Mouse (Mus musculus): Measurements from ENCODE around the gene Pard3. TPM values are rescaled to one million over a fixed set of nuclear protein-coding genes. Genes with fewer than 3 reads are reported as not detected.

Gene Pard3
- polyA plus RNA-seq, 1 experiment from 2014 or later, result 38.3 TPM

- H3K4me1 ChIP-seq, result no peaks in the 10 kb centered on the region
- H3K4me3 ChIP-seq (replicated peaks), result no peak overlapping the region
- peaks cover 11% of the 10 kb centered on the region for H3K36me3 ChIP-seq
- no peak overlapping the region for H3K27ac ChIP-seq (replicated peaks)
- no peaks in the 10 kb centered on the region for H3K27me3 ChIP-seq
- no peaks in the 10 kb centered on the region for H3K9me3 ChIP-seq (replicated peaks)
- H3K4me2 ChIP-seq (replicated peaks), result no peak overlapping the region
- no peak overlapping the region for H3K9ac ChIP-seq
- WGBS, result 88% methylated on average over 1 of the region's 1 CpGs
- ATAC-seq (ENCODE audit: insufficient number of reproducible peaks, low FRiP score, low TSS enrichment, low read depth), result no peak
Measured at GRCm38 (mm10) chr8:127464300-127464699, 400.6 kb downstream of the Pard3 start.

- Histone ChIP-seq H3K27ac (replicated peaks) (no peak overlapping the region), H3K27me3 (no peaks in the 10 kb centered on the region), H3K36me3 (0 out of 2 replicates have a peak, but pooled peaks cover 3% of the 10 kb centered on the region), H3K9ac (no peak overlapping the region), H3K4me1 (no peaks in the 10 kb centered on the region), H3K4me2 (replicated peaks) (no peak overlapping the region), H3K9me3 (replicated peaks) (no peaks in the 10 kb centered on the region), H3K4me3 (replicated peaks) (no peak overlapping the region)
- WGBS, result 61% methylated on average over 2 of the region's 2 CpGs
- no peak for ATAC-seq (ENCODE audit: insufficient number of reproducible peaks, low FRiP score, low TSS enrichment, low read depth)
Measured at GRCm38 (mm10) chr8:127472204-127472603, 408.5 kb downstream of the Pard3 start.

- Histone ChIP-seq H3K9ac (no peak overlapping the region), H3K27ac (replicated peaks) (no peak overlapping the region), H3K36me3 (0 out of 2 replicates have a peak, but pooled peaks cover 3% of the 10 kb centered on the region), H3K4me1 (no peaks in the 10 kb centered on the region), H3K9me3 (replicated peaks) (no peaks in the 10 kb centered on the region), H3K27me3 (no peaks in the 10 kb centered on the region), H3K4me2 (replicated peaks) (no peak overlapping the region), H3K4me3 (replicated peaks) (no peak overlapping the region)
- WGBS, result 79% methylated on average over 2 of the region's 2 CpGs
- ATAC-seq (ENCODE audit: insufficient number of reproducible peaks, low FRiP score, low TSS enrichment, low read depth), result no peak
Measured at GRCm38 (mm10) chr8:127480003-127480402, 416.3 kb downstream of the Pard3 start.

- Histone ChIP-seq H3K27ac (replicated peaks) (no peak overlapping the region), H3K4me3 (replicated peaks) (no peak overlapping the region), H3K4me2 (replicated peaks) (no peak overlapping the region), H3K9me3 (replicated peaks) (no peaks in the 10 kb centered on the region), H3K27me3 (no peaks in the 10 kb centered on the region), H3K36me3 (no peaks in the 10 kb centered on the region), H3K4me1 (no peaks in the 10 kb centered on the region), H3K9ac (no peak overlapping the region)
- no peak for ATAC-seq (ENCODE audit: insufficient number of reproducible peaks, low FRiP score, low TSS enrichment, low read depth)
- 73% methylated on average over 5 of the region's 5 CpGs for WGBS
Measured at GRCm38 (mm10) chr8:127485618-127486017, 421.9 kb downstream of the Pard3 start.

- H3K36me3 ChIP-seq, result no peaks in the 10 kb centered on the region
- H3K4me1 ChIP-seq, result no peaks in the 10 kb centered on the region
- no peak overlapping the region for H3K4me2 ChIP-seq (replicated peaks)
- H3K4me3 ChIP-seq (replicated peaks), result no peak overlapping the region
- 62% methylated on average over 6 of the region's 6 CpGs for WGBS
- H3K27me3 ChIP-seq, result no peaks in the 10 kb centered on the region
- ATAC-seq (ENCODE audit: insufficient number of reproducible peaks, low FRiP score, low TSS enrichment, low read depth), result no peak
- no peaks in the 10 kb centered on the region for H3K9me3 ChIP-seq (replicated peaks)
- H3K9ac ChIP-seq, result no peak overlapping the region
- no peak overlapping the region for H3K27ac ChIP-seq (replicated peaks)
Measured at GRCm38 (mm10) chr8:127491963-127492362, 428.3 kb downstream of the Pard3 start.

GRCm38 (mm10) chr8:127495226-127495780 is 431.6 kb downstream of the Pard3 start:
- no peak for ATAC-seq (ENCODE audit: insufficient number of reproducible peaks, low FRiP score, low TSS enrichment, low read depth)
- Histone ChIP-seq H3K27me3 (no peaks in the 10 kb centered on the region), H3K27ac (replicated peaks) (no peak overlapping the region), H3K36me3 (no peaks in the 10 kb centered on the region), H3K9ac (no peak overlapping the region), H3K4me2 (replicated peaks) (no peak overlapping the region), H3K9me3 (replicated peaks) (no peaks in the 10 kb centered on the region), H3K4me1 (peaks cover 11% of the 10 kb centered on the region; the same call in 1 of the 2 replicates), H3K4me3 (replicated peaks) (no peak overlapping the region)
- 55% methylated on average over 4 of the region's 4 CpGs for WGBS

GRCm38 (mm10) chr8:127498997-127499719 is 435.5 kb downstream of the Pard3 start:
- 54% methylated on average over 13 of the region's 13 CpGs for WGBS
- Histone ChIP-seq H3K27ac (replicated peaks) (no peak overlapping the region), H3K4me2 (replicated peaks) (no peak overlapping the region), H3K4me3 (replicated peaks) (no peak overlapping the region), H3K9me3 (replicated peaks) (no peaks in the 10 kb centered on the region), H3K9ac (no peak overlapping the region), H3K36me3 (no peaks in the 10 kb centered on the region), H3K27me3 (no peaks in the 10 kb centered on the region), H3K4me1 (peaks cover 11% of the 10 kb centered on the region)
- no peak for ATAC-seq (ENCODE audit: insufficient number of reproducible peaks, low FRiP score, low TSS enrichment, low read depth)

GRCm38 (mm10) chr8:127499720-127500114 is 436.0 kb downstream of the Pard3 start:
- ATAC-seq (ENCODE audit: insufficient number of reproducible peaks, low FRiP score, low TSS enrichment, low read depth), result no peak
- no peaks in the 10 kb centered on the region for H3K36me3 ChIP-seq
- peaks cover 11% of the 10 kb centered on the region for H3K4me1 ChIP-seq
- no peak overlapping the region for H3K9ac ChIP-seq
- H3K9me3 ChIP-seq (replicated peaks), result no peaks in the 10 kb centered on the region
- no peak overlapping the region for H3K4me3 ChIP-seq (replicated peaks)
- WGBS, result 63% methylated on average over 13 of the region's 13 CpGs
- no peak overlapping the region for H3K4me2 ChIP-seq (replicated peaks)
- H3K27me3 ChIP-seq, result no peaks in the 10 kb centered on the region
- H3K27ac ChIP-seq (replicated peaks), result no peak overlapping the region

GRCm38 (mm10) chr8:127500206-127500605 is 436.5 kb downstream of the Pard3 start:
- no peak overlapping the region for H3K4me2 ChIP-seq (replicated peaks)
- no peak overlapping the region for H3K9ac ChIP-seq
- no peak for ATAC-seq (ENCODE audit: insufficient number of reproducible peaks, low FRiP score, low TSS enrichment, low read depth)
- H3K9me3 ChIP-seq (replicated peaks), result no peaks in the 10 kb centered on the region
- H3K4me1 ChIP-seq, result peaks cover 11% of the 10 kb centered on the region
- WGBS, result 14% methylated on average over 7 of the region's 7 CpGs
- H3K27ac ChIP-seq (replicated peaks), result no peak overlapping the region
- no peaks in the 10 kb centered on the region for H3K36me3 ChIP-seq
- no peak overlapping the region for H3K4me3 ChIP-seq (replicated peaks)
- no peaks in the 10 kb centered on the region for H3K27me3 ChIP-seq

GRCm38 (mm10) chr8:127501756-127502155 is 438.1 kb downstream of the Pard3 start:
- no peaks in the 10 kb centered on the region for H3K27me3 ChIP-seq
- no peaks in the 10 kb centered on the region for H3K9me3 ChIP-seq (replicated peaks)
- H3K36me3 ChIP-seq, result no peaks in the 10 kb centered on the region
- no peak overlapping the region for H3K4me2 ChIP-seq (replicated peaks)
- no peak for ATAC-seq (ENCODE audit: insufficient number of reproducible peaks, low FRiP score, low TSS enrichment, low read depth)
- peaks cover 11% of the 10 kb centered on the region for H3K4me1 ChIP-seq
- H3K27ac ChIP-seq (replicated peaks), result no peak overlapping the region
- H3K9ac ChIP-seq, result no peak overlapping the region
- WGBS, result 73% methylated on average over 1 of the region's 1 CpGs
- no peak overlapping the region for H3K4me3 ChIP-seq (replicated peaks)

- WGBS, result 87% methylated on average over 1 of the region's 1 CpGs
- Histone ChIP-seq H3K36me3 (no peaks in the 10 kb centered on the region), H3K27me3 (no peaks in the 10 kb centered on the region), H3K27ac (replicated peaks) (no peak overlapping the region), H3K9ac (no peak overlapping the region), H3K9me3 (replicated peaks) (no peaks in the 10 kb centered on the region), H3K4me1 (no peaks in the 10 kb centered on the region; the same call in 1 of the 2 replicates), H3K4me2 (replicated peaks) (no peak overlapping the region), H3K4me3 (replicated peaks) (no peak overlapping the region)
- no peak for ATAC-seq (ENCODE audit: insufficient number of reproducible peaks, low FRiP score, low TSS enrichment, low read depth)
Measured at GRCm38 (mm10) chr8:127505286-127505685, 441.6 kb downstream of the Pard3 start.

GRCm38 (mm10) chr8:127506336-127506735 is 442.6 kb downstream of the Pard3 start:
- 94% methylated on average over 1 of the region's 1 CpGs for WGBS
- Histone ChIP-seq H3K4me3 (replicated peaks) (no peak overlapping the region), H3K9me3 (replicated peaks) (no peaks in the 10 kb centered on the region), H3K27ac (replicated peaks) (no peak overlapping the region), H3K4me1 (no peaks in the 10 kb centered on the region), H3K36me3 (no peaks in the 10 kb centered on the region), H3K4me2 (replicated peaks) (no peak overlapping the region), H3K9ac (no peak overlapping the region), H3K27me3 (no peaks in the 10 kb centered on the region)
- no peak for ATAC-seq (ENCODE audit: insufficient number of reproducible peaks, low FRiP score, low TSS enrichment, low read depth)

Measured in embryonic facial prominence, embryonic 15.5 days (tissue).